Mouse (Mus musculus): Measurements from ENCODE around the gene Map3k11.

DNA sequence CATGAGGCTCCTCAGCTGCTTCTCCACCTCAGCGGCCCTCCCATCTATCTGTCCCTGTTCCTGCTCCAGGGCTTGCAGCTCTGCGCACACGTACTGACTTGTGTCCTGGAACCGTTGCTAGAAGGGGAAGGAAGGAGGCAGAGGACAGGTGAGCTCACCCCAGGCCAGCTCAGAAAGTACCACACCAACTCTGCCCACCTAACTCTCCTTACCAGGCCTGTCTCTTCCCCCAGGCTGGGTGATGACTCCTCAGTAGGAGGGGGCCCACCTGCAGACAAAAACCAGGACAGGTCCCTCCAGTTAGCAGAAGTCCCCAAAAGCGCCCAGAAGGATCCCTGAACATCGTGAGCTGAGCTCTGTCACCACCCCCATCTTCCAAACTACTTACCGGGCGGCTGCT is 22.0 kb downstream of the Map3k11 start:
- TF ChIP-seq POLR2A (IDR thresholded peaks at IDR 0.05; ENCODE audit: insufficient read depth, low read depth, low read length) (no peak), EP300 (IDR thresholded peaks at IDR 0.05; ENCODE audit: insufficient read depth, low read depth, low read length) (no peak), CTCF (IDR thresholded peaks at IDR 0.05) (no peak)
